Mouse (Mus musculus) forebrain, embryonic 13.5 days (tissue): ENCODE data around the gene Wdr66. TPM values are rescaled to one million over a fixed set of nuclear protein-coding genes. Genes with fewer than 3 reads are reported as not detected.

Experiments
- ATAC-seq: fragments of 200-750 bp; cut with Nextera tagmentation; 2 replicates; pipeline ENCODE4 v1.8.0; 2017
- H3K27ac ChIP-seq: fragments of 300-500 bp; sonication (generic); 2 replicates; pipeline ENCODE4 v1.5.1; 2015; ENCODE audit warnings: inconsistent platforms, mild to moderate bottlenecking, moderate library complexity
- H3K27me3 ChIP-seq: fragments of 300-500 bp; sonication (generic); 2 replicates; pipeline ENCODE4 v1.6.1; 2015; ENCODE audit warnings: mild to moderate bottlenecking, inconsistent platforms
- H3K36me3 ChIP-seq: fragments of 300-500 bp; sonication (generic); 2 replicates; pipeline ENCODE4 v1.6.1; 2015; ENCODE audit warnings: mild to moderate bottlenecking, inconsistent platforms; ENCODE audit not compliant: poor library complexity, severe bottlenecking
- H3K4me1 ChIP-seq: fragments of 300-500 bp; sonication (generic); 2 replicates; pipeline ENCODE4 v1.6.1; 2015; ENCODE audit warnings: inconsistent platforms
- H3K4me2 ChIP-seq: fragments of 300-500 bp; sonication (generic); 2 replicates; pipeline ENCODE4 v1.6.1; 2015; ENCODE audit warnings: inconsistent platforms, mild to moderate bottlenecking, moderate library complexity
- H3K4me3 ChIP-seq: fragments of 300-500 bp; sonication (generic); 2 replicates; pipeline ENCODE4 v1.5.1; 2015; ENCODE audit warnings: mild to moderate bottlenecking, inconsistent platforms
- H3K9ac ChIP-seq: fragments of 300-500 bp; sonication (generic); 2 replicates; pipeline ENCODE4 v1.6.1; 2015; ENCODE audit warnings: mild to moderate bottlenecking, inconsistent platforms
- H3K9me3 ChIP-seq: fragments of 300-500 bp; sonication (generic); replicated peaks from 2 replicates; pipeline ENCODE4 v1.6.1; 2016; ENCODE audit warnings: inconsistent platforms
- WGBS: fragments of 180-500 bp; shearing (Covaris S2); methylation state at CpG from one replicate; pipeline ENCODE4 v1.1.7; 2015; 5-methylcytosine and 5-hydroxymethylcytosine counted together
- polyA plus RNA-seq: library from polyadenylated mRNA; unstranded; fragments of >200 nt; fragmentation: Nextera tagmentation; extraction: Ambion mirVana; gene quantifications from 2 replicates; pipeline ENCODE4 v1.2.1, GENCODE M21; 2015

Gene Wdr66
- polyA plus RNA-seq, 1 experiment from 2014 or later, result 2.1 TPM

GRCm38 (mm10) chr5:123298526-123298925, 46.6 kb downstream of the Wdr66 start:
- H3K9ac ChIP-seq, result no peak overlapping the region
- ATAC-seq, result no peak
- 91% methylated on average over 6 of the region's 6 CpGs for WGBS
- H3K36me3 ChIP-seq, result no peaks in the 10 kb centered on the region
- peaks cover 42% of the 10 kb centered on the region for H3K4me1 ChIP-seq
- H3K9me3 ChIP-seq, result no peaks in the 10 kb centered on the region
- H3K4me2 ChIP-seq, result no peak overlapping the region
- H3K4me3 ChIP-seq, result no peak overlapping the region
- 0 out of 2 replicates have a peak, but pooled peaks cover 6% of the 10 kb centered on the region for H3K27me3 ChIP-seq
- no peak overlapping the region for H3K27ac ChIP-seq

GRCm38 (mm10) chr5:123300496-123301034, 48.7 kb downstream of the Wdr66 start:
- Histone ChIP-seq H3K9me3 (no peaks in the 10 kb centered on the region), H3K27ac (peak overlapping the region; percentile 55), H3K4me2 (peak overlapping the region; percentile 27), H3K27me3 (0 out of 2 replicates have a peak, but pooled peaks cover 6% of the 10 kb centered on the region), H3K36me3 (no peaks in the 10 kb centered on the region), H3K4me3 (no peak overlapping the region), H3K4me1 (peaks cover 42% of the 10 kb centered on the region), H3K9ac (no peak overlapping the region)
- WGBS, result 51% methylated on average over 8 of the region's 8 CpGs
- no peak; the same call in 1 of the 2 replicates for ATAC-seq

- H3K27ac ChIP-seq, result 0 out of 2 replicates have a peak overlapping the region, but pooled peaks have one; percentile 19
- H3K4me1 ChIP-seq, result peaks cover 40% of the 10 kb centered on the region
- peak overlapping the region; percentile 25; the same call in 1 of the 2 replicates for H3K4me2 ChIP-seq
- H3K9ac ChIP-seq, result no peak overlapping the region
- WGBS, result 17% methylated on average over 20 of the region's 20 CpGs
- H3K27me3 ChIP-seq, result 0 out of 2 replicates have a peak, but pooled peaks cover 6% of the 10 kb centered on the region
- no peaks in the 10 kb centered on the region for H3K36me3 ChIP-seq
- H3K4me3 ChIP-seq, result no peak overlapping the region
- ATAC-seq, result peak; percentile 43; the same call in 1 of the 2 replicates
- H3K9me3 ChIP-seq, result no peaks in the 10 kb centered on the region
Observed at GRCm38 (mm10) chr5:123301780-123302521, 50.0 kb downstream of the Wdr66 start.

- H3K36me3 ChIP-seq, result no peaks in the 10 kb centered on the region
- no peak overlapping the region for H3K9ac ChIP-seq
- no peak for ATAC-seq
- peaks cover 2% of the 10 kb centered on the region for H3K4me1 ChIP-seq
- H3K4me3 ChIP-seq, result no peak overlapping the region
- H3K27ac ChIP-seq, result no peak overlapping the region
- no peak overlapping the region for H3K4me2 ChIP-seq
- H3K9me3 ChIP-seq, result no peaks in the 10 kb centered on the region
- 81% methylated on average over 18 of the region's 18 CpGs for WGBS
- no peaks in the 10 kb centered on the region for H3K27me3 ChIP-seq
Observed at GRCm38 (mm10) chr5:123307630-123308282, 55.9 kb downstream of the Wdr66 start.

GRCm38 (mm10) chr5:123309816-123310215, 57.9 kb downstream of the Wdr66 start:
- 0 out of 2 replicates have a peak overlapping the region, but pooled peaks have one; percentile 0 for H3K4me2 ChIP-seq
- no peaks in the 10 kb centered on the region for H3K36me3 ChIP-seq
- no peaks in the 10 kb centered on the region for H3K9me3 ChIP-seq
- no peak for ATAC-seq
- peaks cover 7% of the 10 kb centered on the region for H3K4me1 ChIP-seq
- no peak overlapping the region for H3K4me3 ChIP-seq
- no peaks in the 10 kb centered on the region for H3K27me3 ChIP-seq
- WGBS, result 56% methylated on average over 10 of the region's 10 CpGs
- H3K9ac ChIP-seq, result no peak overlapping the region
- peak overlapping the region; percentile 65 for H3K27ac ChIP-seq

GRCm38 (mm10) chr5:123310221-123310620, 58.3 kb downstream of the Wdr66 start:
- H3K36me3 ChIP-seq, result no peaks in the 10 kb centered on the region
- H3K4me2 ChIP-seq, result 0 out of 2 replicates have a peak overlapping the region, but pooled peaks have one; percentile 0
- no peaks in the 10 kb centered on the region for H3K9me3 ChIP-seq
- no peak overlapping the region for H3K4me3 ChIP-seq
- 67% methylated on average over 7 of the region's 7 CpGs for WGBS
- H3K27ac ChIP-seq, result peak overlapping the region; percentile 65
- H3K9ac ChIP-seq, result no peak overlapping the region
- H3K4me1 ChIP-seq, result peaks cover 9% of the 10 kb centered on the region
- no peaks in the 10 kb centered on the region for H3K27me3 ChIP-seq
- no peak for ATAC-seq

- Histone ChIP-seq H3K9me3 (no peaks in the 10 kb centered on the region), H3K4me3 (no peak overlapping the region), H3K4me2 (no peak overlapping the region), H3K36me3 (no peaks in the 10 kb centered on the region), H3K9ac (no peak overlapping the region), H3K27ac (no peak overlapping the region), H3K27me3 (no peaks in the 10 kb centered on the region), H3K4me1 (peaks cover 17% of the 10 kb centered on the region)
- no peak for ATAC-seq
- WGBS, result 40% methylated on average over 12 of the region's 12 CpGs
Observed at GRCm38 (mm10) chr5:123313058-123313630, 61.2 kb downstream of the Wdr66 start.

- H3K4me1 ChIP-seq, result peaks cover 20% of the 10 kb centered on the region
- H3K27ac ChIP-seq, result no peak overlapping the region
- H3K27me3 ChIP-seq, result no peaks in the 10 kb centered on the region
- no peak overlapping the region for H3K4me2 ChIP-seq
- H3K9me3 ChIP-seq, result no peaks in the 10 kb centered on the region
- no peak overlapping the region for H3K4me3 ChIP-seq
- no peak overlapping the region for H3K9ac ChIP-seq
- no peaks in the 10 kb centered on the region for H3K36me3 ChIP-seq
- no peak for ATAC-seq
- WGBS, result 63% methylated on average over 11 of the region's 11 CpGs
Observed at GRCm38 (mm10) chr5:123313851-123314380, 62.0 kb downstream of the Wdr66 start.

GRCm38 (mm10) chr5:123315219-123315866, 63.4 kb downstream of the Wdr66 start:
- no peak overlapping the region for H3K9ac ChIP-seq
- H3K36me3 ChIP-seq, result no peaks in the 10 kb centered on the region
- peaks cover 20% of the 10 kb centered on the region for H3K4me1 ChIP-seq
- H3K27ac ChIP-seq, result no peak overlapping the region
- no peak for ATAC-seq
- no peaks in the 10 kb centered on the region for H3K27me3 ChIP-seq
- 39% methylated on average over 10 of the region's 10 CpGs for WGBS
- H3K9me3 ChIP-seq, result no peaks in the 10 kb centered on the region
- H3K4me2 ChIP-seq, result no peak overlapping the region
- no peak overlapping the region for H3K4me3 ChIP-seq

- ATAC-seq, result no peak
- Histone ChIP-seq H3K4me1 (peaks cover 18% of the 10 kb centered on the region), H3K27me3 (no peaks in the 10 kb centered on the region), H3K9ac (no peak overlapping the region), H3K36me3 (no peaks in the 10 kb centered on the region), H3K9me3 (no peaks in the 10 kb centered on the region), H3K27ac (no peak overlapping the region), H3K4me3 (no peak overlapping the region), H3K4me2 (0 out of 2 replicates have a peak overlapping the region, but pooled peaks have one; percentile 27)
- 32% methylated on average over 6 of the region's 6 CpGs for WGBS
Observed at GRCm38 (mm10) chr5:123317992-123318391, 66.1 kb downstream of the Wdr66 start.

- 96% methylated on average over 3 of the region's 3 CpGs for WGBS
- H3K9me3 ChIP-seq, result no peaks in the 10 kb centered on the region
- H3K4me2 ChIP-seq, result no peak overlapping the region
- H3K27me3 ChIP-seq, result no peaks in the 10 kb centered on the region
- ATAC-seq, result no peak
- no peaks in the 10 kb centered on the region for H3K36me3 ChIP-seq
- H3K9ac ChIP-seq, result no peak overlapping the region
- no peak overlapping the region for H3K27ac ChIP-seq
- H3K4me1 ChIP-seq, result peaks cover 21% of the 10 kb centered on the region
- no peak overlapping the region for H3K4me3 ChIP-seq
Observed at GRCm38 (mm10) chr5:123320136-123320535, 68.2 kb downstream of the Wdr66 start.
